Mouse (Mus musculus) limb, embryonic 14.5 days (tissue): Measurements from ENCODE around the gene Nfkbib. TPM values are rescaled to one million over a fixed set of nuclear protein-coding genes. Genes with fewer than 3 reads are reported as not detected.
A peak's percentile ranks its signal among the peaks of the same experiment; 100 is the strongest.

Experiments
- ATAC-seq: fragments of 200-750 bp; cut with Nextera tagmentation; 2 replicates; pipeline ENCODE4 v1.8.0; 2017; ENCODE audit warnings: low read depth, moderate number of reproducible peaks, moderate TSS enrichment; ENCODE audit not compliant: low FRiP score
- DNase-seq: peaks from one replicate; pipeline ENCODE4 v3.0.0-alpha.2; 2015; ENCODE audit warnings: low spot score
- H3K27ac ChIP-seq: fragments of 300-500 bp; sonication (generic); replicated peaks from 2 replicates; pipeline ENCODE4 v1.5.1; 2014; ENCODE audit warnings: low read depth, mild to moderate bottlenecking, low read length, moderate library complexity, mixed read lengths
- H3K27me3 ChIP-seq: fragments of 300-500 bp; sonication (generic); 2 replicates; pipeline ENCODE4 v1.6.1; 2014; ENCODE audit warnings: low read length, mixed read lengths; ENCODE audit not compliant: control insufficient read depth, insufficient read depth
- H3K36me3 ChIP-seq: fragments of 300-500 bp; sonication (generic); 2 replicates; pipeline ENCODE4 v1.6.1; 2014; ENCODE audit warnings: mild to moderate bottlenecking, low read length, moderate library complexity, mixed read lengths; ENCODE audit not compliant: control insufficient read depth, insufficient read depth
- H3K4me1 ChIP-seq: fragments of 300-500 bp; sonication (generic); 2 replicates; pipeline ENCODE4 v1.6.1; 2014; ENCODE audit warnings: antibody characterized with exemption, low read length, mixed read lengths; ENCODE audit not compliant: control insufficient read depth, insufficient read depth
- H3K4me2 ChIP-seq: fragments of 300-500 bp; sonication (generic); replicated peaks from 2 replicates; pipeline ENCODE4 v1.6.1; 2014; ENCODE audit warnings: low read depth, mild to moderate bottlenecking, low read length, moderate library complexity; ENCODE audit not compliant: severe bottlenecking
- H3K4me3 ChIP-seq: fragments of 300-500 bp; sonication (generic); replicated peaks from 2 replicates; pipeline ENCODE4 v1.5.1; 2014; ENCODE audit warnings: low read length
- H3K9ac ChIP-seq: fragments of 300-500 bp; sonication (generic); 2 replicates; pipeline ENCODE4 v1.6.1; 2014; ENCODE audit warnings: mild to moderate bottlenecking, low read depth, low read length, moderate library complexity; ENCODE audit not compliant: severe bottlenecking
- H3K9me3 ChIP-seq: fragments of 300-500 bp; sonication (generic); 2 replicates; pipeline ENCODE4 v1.6.1; 2016; ENCODE audit warnings: low read length; ENCODE audit not compliant: control insufficient read depth
- POLR2A ChIP-seq: fragments of 200-500 bp; IDR thresholded peaks from 2 replicates; pipeline ENCODE4 v1.8.0; 2012; ENCODE audit warnings: inconsistent platforms, mild to moderate bottlenecking, moderate library complexity, borderline replicate concordance; ENCODE audit not compliant: insufficient read depth, insufficient read length; ENCODE audit errors: extremely low read depth
- WGBS: fragments of 180-500 bp; shearing (Covaris S2); extraction: QIAGEN DNeasy Blood & Tissue Kit; methylation state at CpG from one replicate; pipeline ENCODE4 v1.1.7; 2014; 5-methylcytosine and 5-hydroxymethylcytosine counted together
- polyA plus RNA-seq, 2 experiments: library from polyadenylated mRNA; depleted of rRNA in 1 of 2; stranded (reverse) in 1 of 2; unstranded in 1 of 2; fragments of >200 nt; fragmentation: Nextera tagmentation in 1 of 2; extraction: Ambion mirVana in 1 of 2; gene quantifications; 2 replicates each; pipeline versions ENCODE4 v1.2.1 to v1.2.3; 2012 to 2014

Gene Nfkbib
- polyA plus RNA-seq, 2 experiments = 27.4 to 41.9 TPM

DNA sequence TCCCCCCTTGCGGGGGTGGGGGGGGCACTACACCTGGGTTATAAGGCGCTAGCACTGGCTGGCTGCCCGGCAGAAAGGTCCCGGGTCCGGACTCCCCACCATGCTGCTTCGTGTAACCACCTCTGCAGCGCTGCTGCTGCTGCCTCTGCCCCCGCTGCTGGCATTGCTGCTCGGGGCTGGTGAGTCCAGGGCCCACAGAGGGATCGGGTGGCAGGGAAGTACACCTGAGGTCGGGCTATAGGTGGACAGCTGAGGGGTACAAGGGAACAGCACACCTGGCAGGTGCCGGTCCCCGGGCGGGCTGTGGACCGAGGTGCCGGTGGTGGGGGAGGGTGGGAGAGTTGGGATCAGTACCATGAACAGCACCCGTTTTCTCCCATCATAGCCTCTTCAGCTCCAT, 11.2 kb downstream of the Nfkbib start, which contains the start of gene Ccer2:
Gene Ccer2 (plus strand): TSS at position 96 of the 400 bp plus-strand sequence.
- H3K9ac ChIP-seq = no peak within 1 kb of the TSS
- 0% methylated on average over 16 of the region's 17 CpGs for WGBS

DNA sequence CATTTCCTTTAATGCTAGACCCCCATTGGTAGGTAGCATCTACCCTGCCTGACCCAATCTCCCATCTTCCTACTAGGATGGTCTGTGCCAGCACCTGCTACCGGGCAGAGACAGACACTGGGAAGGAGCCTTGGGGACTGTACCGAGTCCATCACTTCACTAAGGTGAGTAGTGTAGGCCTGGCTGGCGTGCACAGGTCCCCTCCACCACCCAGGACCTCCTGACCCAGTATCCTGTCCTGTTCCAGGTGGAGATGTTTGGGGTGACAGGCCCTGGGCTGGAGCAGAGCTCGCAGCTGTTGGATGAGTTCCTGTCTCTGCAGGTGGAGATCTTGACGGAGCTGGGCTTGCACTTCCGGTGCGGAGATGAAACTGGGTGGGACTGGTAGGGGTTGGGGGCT, 17.4 kb downstream of the Nfkbib start:
- ATAC-seq = no peak
- WGBS = 91% methylated on average over 7 of the region's 7 CpGs

More for the DNA sequence above, 11.2 kb downstream of the Nfkbib start, which contains the start of gene Ccer2:
- Histone ChIP-seq H3K4me3 (peak within 1 kb of the TSS; percentile 8; the same call in 1 of the 2 replicates), H3K36me3 (peaks cover 30% of the 10 kb centered on the region), H3K4me2 (peak within 1 kb of the TSS; percentile 32), H3K4me1 (peaks cover 5% of the 10 kb centered on the region), H3K27ac (no peak within 1 kb of the TSS), H3K27me3 (peaks cover 6% of the 10 kb centered on the region; the same call in 1 of the 2 replicates), H3K9me3 (no peaks in the 10 kb centered on the region)
- DNase-seq (no peak), ATAC-seq (peak; percentile 34; the same call in 1 of the 2 replicates)
- TF ChIP-seq POLR2A = no peak

DNA sequence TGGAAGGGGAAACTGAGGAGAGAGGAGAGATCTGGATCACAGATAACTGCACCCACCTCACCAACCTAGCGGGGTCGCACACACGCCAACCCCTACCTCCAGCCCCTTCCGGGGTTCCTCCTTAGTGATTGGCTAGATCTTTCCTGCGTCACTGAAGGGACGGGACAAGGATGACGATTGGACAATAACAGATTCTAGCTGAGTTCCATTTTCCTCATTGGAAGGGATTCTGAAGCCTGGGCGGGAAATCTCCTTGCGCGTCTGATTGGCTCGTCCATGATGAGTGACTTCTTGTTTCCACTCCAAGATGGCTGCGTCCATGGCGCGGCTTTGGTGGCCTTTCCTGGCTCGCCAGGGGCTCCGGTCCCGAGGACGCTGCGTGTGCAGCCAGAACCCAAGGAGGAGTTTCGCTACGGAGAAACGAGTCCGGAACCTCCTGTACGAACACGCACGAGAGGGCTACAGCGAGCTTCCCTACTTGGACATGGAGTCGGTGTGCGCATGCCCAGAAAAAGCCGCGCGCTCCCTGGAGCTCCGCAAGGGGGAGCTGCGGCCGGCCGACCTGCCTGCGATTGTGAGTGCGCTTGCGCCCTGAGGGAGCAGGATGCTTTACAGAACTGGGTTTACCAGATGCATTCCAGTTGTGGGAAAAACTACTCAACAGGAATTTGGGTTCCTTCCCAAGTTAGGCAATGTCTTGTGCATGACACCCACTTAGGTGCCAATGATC, 25.4 kb downstream of the Nfkbib start, which contains the start of the genes Mrps12 and Sars2:
Gene Mrps12 (minus strand): TSS at position 112 of the 730 bp plus-strand sequence.
Gene Sars2 (plus strand): TSS at position 284 of the 730 bp plus-strand sequence.
- H3K4me1 ChIP-seq = peaks cover 7% of the 10 kb centered on the region; the same call in 1 of the 2 replicates
- H3K4me3 ChIP-seq = peak within 1 kb of the TSS; percentile 57
- peak; percentile 99 for ATAC-seq
- TF ChIP-seq POLR2A = peak; percentile 74; the same call in 1 of the 2 replicates
- H3K27ac ChIP-seq = peak within 1 kb of the TSS; percentile 73
- no peaks in the 10 kb centered on the region for H3K27me3 ChIP-seq
- DNase-seq = peak; percentile 99
- peaks cover 38% of the 10 kb centered on the region for H3K36me3 ChIP-seq
- no peaks in the 10 kb centered on the region for H3K9me3 ChIP-seq
- H3K4me2 ChIP-seq = peak within 1 kb of the TSS; percentile 85
- peak within 1 kb of the TSS; percentile 75 for H3K9ac ChIP-seq
- under 1% methylated on average over 39 of the region's 39 CpGs for WGBS

More for the DNA sequence above, 17.4 kb downstream of the Nfkbib start:
- H3K4me3 ChIP-seq = no peak overlapping the region
- DNase-seq = no peak
- H3K4me1 ChIP-seq = no peaks in the 10 kb centered on the region
- H3K27ac ChIP-seq = no peak overlapping the region
- H3K4me2 ChIP-seq = no peak overlapping the region
- TF ChIP-seq POLR2A = no peak
- peaks cover 53% of the 10 kb centered on the region for H3K36me3 ChIP-seq
- no peak overlapping the region for H3K9ac ChIP-seq
- no peaks in the 10 kb centered on the region for H3K9me3 ChIP-seq
- no peaks in the 10 kb centered on the region for H3K27me3 ChIP-seq

DNA sequence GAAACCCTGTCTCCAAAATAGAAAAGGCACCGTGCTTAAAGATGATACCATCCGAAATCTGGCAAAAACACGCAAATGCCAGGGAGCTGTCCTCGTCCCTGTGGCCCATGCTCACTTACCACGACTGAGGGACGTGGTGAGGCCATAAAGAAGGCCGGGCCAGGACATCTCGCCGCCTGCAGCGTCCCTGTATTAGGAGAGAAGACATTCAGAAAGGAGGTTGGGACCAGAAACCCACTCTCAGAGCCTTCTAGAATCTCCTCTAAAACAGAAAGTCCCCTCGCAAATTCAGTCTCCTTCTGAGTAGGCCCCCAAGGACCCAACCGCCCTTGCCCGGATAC, 26.0 kb downstream of the Nfkbib start:
- peaks cover 39% of the 10 kb centered on the region for H3K36me3 ChIP-seq
- 2% methylated on average over 13 of the region's 13 CpGs for WGBS
- H3K27me3 ChIP-seq = no peaks in the 10 kb centered on the region
- peaks cover 7% of the 10 kb centered on the region; the same call in 1 of the 2 replicates for H3K4me1 ChIP-seq
- DNase-seq (no peak), ATAC-seq (peak; percentile 4)
- no peak for TF ChIP-seq POLR2A
- H3K9ac ChIP-seq = peak overlapping the region; percentile 75
- peak overlapping the region; percentile 49 for H3K27ac ChIP-seq
- peak overlapping the region; percentile 85 for H3K4me2 ChIP-seq
- peak overlapping the region; percentile 57 for H3K4me3 ChIP-seq
- H3K9me3 ChIP-seq = no peaks in the 10 kb centered on the region

DNA sequence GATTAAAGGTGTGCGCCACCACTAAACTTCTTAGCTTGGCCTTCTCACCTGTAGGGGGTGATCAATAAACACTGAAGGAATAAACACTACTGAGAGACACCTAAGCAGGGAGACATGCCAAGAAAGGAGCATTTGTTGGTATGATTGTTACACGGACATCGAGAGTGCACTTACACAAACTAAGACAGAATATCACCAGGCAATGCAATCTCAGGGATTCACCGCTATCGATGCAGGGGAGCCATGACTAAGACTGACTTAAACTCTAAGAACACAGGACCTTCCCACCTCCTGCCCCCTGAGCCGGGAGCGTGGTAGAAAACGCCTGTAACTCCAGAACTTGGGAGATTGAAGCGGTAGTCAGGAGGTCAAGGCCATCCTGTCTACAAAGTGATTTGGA, 26.4 kb downstream of the Nfkbib start:
- 42% methylated on average over 9 of the region's 9 CpGs for WGBS
- Histone ChIP-seq H3K27ac (peak overlapping the region; percentile 49), H3K4me2 (peak overlapping the region; percentile 85), H3K27me3 (no peaks in the 10 kb centered on the region), H3K36me3 (peaks cover 39% of the 10 kb centered on the region), H3K4me3 (peak overlapping the region; percentile 57), H3K9me3 (no peaks in the 10 kb centered on the region), H3K4me1 (peaks cover 7% of the 10 kb centered on the region; the same call in 1 of the 2 replicates), H3K9ac (peak overlapping the region; percentile 75)
- ATAC-seq = no peak
- TF ChIP-seq POLR2A = no peak
- no peak for DNase-seq
